Mouse (Mus musculus) cerebellum, postnatal 25 days (tissue): ENCODE results near the gene A330070K13Rik.

Experiments used
- DNase-seq, 2 experiments: peaks; one replicate each; pipeline ENCODE4 v3.0.0; 2021; ENCODE audit warnings: mixed read lengths in 2 of 2

Gene A330070K13Rik

GRCm38 (mm10) chr5:130329889-130330288, 54.5 kb downstream of the A330070K13Rik start:
- no peak for DNase-seq
